Mouse (Mus musculus) gastrocnemius, adult 8-10 months (tissue): Measurements from ENCODE around the gene Gm11168. TPM values are rescaled to one million over a fixed set of nuclear protein-coding genes. Genes with fewer than 3 reads are reported as not detected.
A peak's percentile ranks its signal among the peaks of the same experiment; 100 is the strongest.
"Not testable (repeated sequence)": the region's sequence is repeated elsewhere in the genome, so short reads cannot be mapped to it uniquely, and the experiment has no call there.

Source experiments
- DNase-seq, 2 experiments: peaks; one replicate each; pipeline ENCODE4 v3.0.0; 2022; ENCODE audit warnings: low spot score in 2 of 2
- total RNA-seq, 4 experiments: library from RNA; stranded (reverse); gene quantifications; 2 replicates each; pipeline ENCODE4 v1.2.4; 2022

The Gm11168 gene
- total RNA-seq = not detected

- not testable (repeated sequence) for DNase-seq
Observed at GRCm38 (mm10) chr9:3002794-3003396, at the start of gene Gm11168. Gene Gm11168, plus strand, starts transcription at chr9:3003346.

DNA sequence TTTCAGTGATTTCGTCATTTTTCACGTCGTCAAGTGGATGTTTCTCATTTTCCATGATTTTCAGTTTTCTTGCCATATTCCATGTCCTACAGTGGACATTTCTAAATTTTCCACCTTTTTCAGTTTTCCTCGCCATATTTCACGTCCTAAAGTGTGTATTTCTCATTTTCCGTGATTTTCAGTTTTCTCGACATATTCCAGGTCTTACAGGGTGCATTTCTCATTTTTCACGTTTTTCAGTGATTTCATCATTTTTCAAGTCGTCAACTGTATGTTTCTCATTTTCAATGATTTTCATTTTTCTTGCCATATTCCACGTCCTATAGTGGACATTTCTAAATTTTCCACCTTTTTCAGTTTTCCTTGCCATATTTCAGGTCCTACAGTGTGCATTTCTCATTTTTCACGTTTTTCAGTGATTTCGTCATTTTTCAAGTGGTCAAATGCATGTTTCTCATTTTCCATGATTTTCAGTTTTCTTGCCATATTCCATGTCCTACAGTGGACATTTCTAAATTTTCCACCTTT, 2.6 kb upstream of the Gm11168 start, which contains the start of gene Gm10722:
TSS of gene Gm10722 (plus strand) at position 478 of the 528 bp plus-strand sequence.
- DNase-seq = peak; percentile 16 to 31

- DNase-seq = peak; percentile 55 to 71
Observed at GRCm38 (mm10) chr9:3001006-3001405, 2.1 kb upstream of the Gm11168 start.

DNA sequence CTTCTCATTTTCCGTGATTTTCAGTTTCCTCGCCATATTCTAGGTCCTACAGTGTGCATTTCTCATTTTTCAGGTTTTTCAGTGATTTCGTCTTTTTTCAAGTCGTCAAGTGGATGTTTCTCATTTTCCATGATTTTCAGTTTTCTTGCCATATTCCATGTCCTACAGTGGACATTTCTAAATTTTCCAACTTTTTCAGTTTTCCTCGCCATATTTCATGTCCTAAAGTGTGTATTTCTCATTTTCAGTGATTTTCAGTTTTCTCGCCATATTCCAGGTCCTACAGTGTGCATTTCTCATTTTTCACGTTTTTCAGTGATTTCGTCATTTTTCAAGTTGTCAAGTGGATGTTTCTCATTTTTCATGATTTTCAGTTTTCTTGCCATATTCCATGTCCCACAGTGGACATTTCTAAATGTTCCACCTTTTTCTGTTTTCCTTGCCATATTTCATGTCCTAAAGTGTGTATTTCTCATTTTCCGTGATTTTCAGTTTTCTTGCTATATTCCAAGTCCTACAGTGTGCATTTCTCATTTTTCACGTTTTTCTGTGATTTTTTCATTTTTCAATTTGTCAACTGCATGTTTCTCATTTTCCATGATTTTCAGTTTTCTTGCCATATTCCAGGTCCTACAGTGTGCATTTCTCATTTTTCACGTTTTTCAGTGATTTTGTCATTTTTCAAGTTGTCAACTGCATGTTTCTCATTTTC, 1.0 kb upstream of the Gm11168 start:
- DNase-seq = peak; percentile 100

GRCm38 (mm10) chr9:3006179-3006578, 3.0 kb downstream of the Gm11168 start:
- not testable (repeated sequence) for DNase-seq

DNA sequence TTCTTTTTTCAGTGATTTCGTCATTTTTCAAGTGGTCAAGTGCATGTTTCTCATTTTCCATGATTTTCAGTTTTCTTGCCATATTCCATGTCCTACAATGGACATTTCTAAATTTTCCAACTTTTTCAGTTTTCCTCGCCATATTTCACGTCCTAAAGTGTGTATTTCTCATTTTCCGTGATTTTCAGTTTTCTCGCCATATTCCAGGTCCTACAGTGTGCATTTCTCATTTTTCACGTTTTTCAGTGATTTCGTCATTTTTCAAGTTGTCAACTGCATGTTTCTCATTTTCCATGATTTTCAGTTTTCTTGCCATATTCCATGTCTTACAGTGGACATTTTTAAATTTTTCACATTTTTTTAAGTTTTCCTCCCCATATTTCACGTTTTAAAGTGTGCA, 3.5 kb downstream of the Gm11168 start:
- DNase-seq = peak; percentile 100

GRCm38 (mm10) chr9:3007272-3007671, 4.1 kb downstream of the Gm11168 start:
- not testable (repeated sequence) for DNase-seq

- not testable (repeated sequence) for DNase-seq
Observed at GRCm38 (mm10) chr9:3009331-3009730, 6.2 kb downstream of the Gm11168 start.

DNA sequence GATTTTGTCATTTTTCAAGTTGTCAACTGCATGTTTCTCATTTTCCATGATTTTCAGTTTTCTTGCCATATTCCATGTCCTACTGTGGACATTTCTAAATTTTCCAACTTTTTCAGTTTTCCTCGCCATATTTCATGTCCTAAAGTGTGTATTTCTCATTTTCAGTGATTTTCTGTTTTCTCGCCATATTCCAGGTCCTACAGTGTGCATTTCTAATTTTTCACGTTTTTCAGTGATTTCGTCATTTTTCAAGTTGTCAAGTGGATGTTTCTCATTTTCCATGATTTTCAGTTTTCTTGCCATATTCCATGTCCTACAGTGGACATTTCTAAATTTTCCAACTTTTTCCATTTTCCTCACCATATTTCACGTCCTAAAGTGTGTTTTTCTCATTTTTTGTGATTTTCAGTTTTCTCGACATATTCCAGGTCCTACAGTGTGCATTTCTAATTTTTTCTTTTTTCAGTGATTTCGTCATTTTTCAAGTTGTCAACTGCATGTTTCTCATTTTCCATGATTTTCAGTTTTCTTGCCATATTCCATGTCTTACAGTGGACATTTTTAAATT, 9.0 kb downstream of the Gm11168 start:
- DNase-seq = not testable (repeated sequence)

DNA sequence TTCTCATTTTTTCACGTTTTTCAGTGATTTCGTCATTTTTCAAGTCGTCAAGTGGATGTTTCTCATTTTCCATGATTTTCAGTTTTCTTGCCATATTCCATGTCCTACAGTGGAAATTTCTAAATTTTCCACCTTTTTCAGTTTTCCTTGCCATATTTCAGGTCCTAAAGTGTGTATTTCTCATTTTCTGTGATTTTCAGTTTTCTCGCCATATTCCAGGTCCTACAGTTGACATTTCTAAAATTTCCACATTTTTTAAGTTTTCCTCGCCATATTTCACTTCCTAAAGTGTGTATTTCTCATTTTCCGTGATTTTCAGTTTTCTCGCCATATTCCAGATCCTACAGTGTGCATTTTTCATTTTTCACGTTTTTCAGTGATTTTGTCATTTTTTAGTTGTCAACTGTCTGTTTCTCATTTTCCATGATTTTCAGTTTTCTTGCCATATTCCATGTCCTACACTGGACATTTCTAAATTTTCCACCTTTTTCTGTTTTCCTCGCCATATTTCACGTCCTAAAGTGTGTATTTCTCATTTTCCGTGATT, 9.7 kb downstream of the Gm11168 start, which contains the start of gene Gm10721:
TSS of gene Gm10721 (plus strand) at position 408 of the 547 bp plus-strand sequence.
- not testable (repeated sequence) for DNase-seq

DNA sequence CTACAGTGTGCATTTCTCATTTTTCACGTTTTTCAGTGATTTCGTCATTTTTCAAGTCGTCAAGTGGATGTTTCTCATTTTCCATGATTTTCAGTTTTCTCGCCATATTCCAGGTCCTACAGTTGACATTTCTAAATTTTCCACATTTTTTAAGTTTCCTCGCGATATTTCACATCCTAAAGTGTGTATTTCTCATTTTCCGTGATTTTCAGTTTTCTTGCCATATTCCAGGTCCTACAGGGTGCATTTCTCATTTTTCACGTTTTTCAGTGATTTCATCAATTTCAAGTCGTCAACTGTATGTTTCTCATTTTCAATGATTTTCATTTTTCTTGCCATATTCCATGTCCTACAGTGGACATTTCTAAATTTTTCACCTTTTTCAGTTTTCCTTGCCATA, 12.2 kb downstream of the Gm11168 start, which contains the start of gene Gm10720:
TSS of gene Gm10720 (plus strand) at position 301 of the 400 bp plus-strand sequence.
- DNase-seq = not testable (repeated sequence)

- DNase-seq = peak in 1 of 2 experiments; percentile 26
Observed at GRCm38 (mm10) chr9:3015896-3016295, 12.8 kb downstream of the Gm11168 start.

- not testable (repeated sequence) for DNase-seq
Observed at GRCm38 (mm10) chr9:3017108-3017507, 14.0 kb downstream of the Gm11168 start, which contains the start of gene Gm10719. Gene Gm10719, plus strand, starts transcription at chr9:3017408.

GRCm38 (mm10) chr9:3018944-3019343, 15.8 kb downstream of the Gm11168 start:
- peak; percentile 28 to 84 for DNase-seq

GRCm38 (mm10) chr9:3019835-3020727, 16.9 kb downstream of the Gm11168 start:
- DNase-seq = peak; percentile 88 to 90

GRCm38 (mm10) chr9:3022316-3023008, 19.3 kb downstream of the Gm11168 start:
- DNase-seq = peak; percentile 81 to 91

DNA sequence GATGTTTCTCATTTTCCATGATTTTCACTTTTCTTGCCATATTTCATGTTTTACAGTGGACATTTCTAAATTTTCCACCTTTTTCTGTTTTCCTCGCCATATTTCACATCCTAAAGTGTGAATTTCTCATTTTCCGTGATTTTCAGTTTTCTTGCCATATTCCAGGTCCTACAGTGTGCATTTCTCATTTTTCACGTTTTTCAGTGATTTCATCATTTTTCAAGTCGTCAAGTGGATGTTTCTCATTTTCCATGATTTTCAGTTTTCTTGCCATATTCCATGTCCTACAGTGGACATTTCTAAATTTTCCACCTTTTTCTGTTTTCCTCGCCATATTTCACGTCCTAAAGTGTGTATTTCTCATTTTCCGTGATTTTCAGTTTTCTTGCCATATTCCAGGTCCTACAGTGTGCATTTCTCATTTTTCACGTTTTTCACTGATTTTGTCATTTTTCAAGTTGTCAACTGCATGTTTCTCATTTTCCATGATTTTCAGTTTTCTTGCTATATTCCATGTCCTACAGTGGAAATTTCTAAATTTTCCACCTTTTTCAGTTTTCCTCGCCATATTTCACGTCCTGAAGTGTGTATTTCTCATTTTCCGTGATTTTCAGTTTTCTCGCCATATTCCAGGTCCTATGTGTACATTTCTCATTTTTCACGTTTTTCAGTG, 20.3 kb downstream of the Gm11168 start, which contains the start of gene Gm10718:
TSS of gene Gm10718 (plus strand) at position 236 of the 673 bp plus-strand sequence.
- peak; percentile 57 to 67 for DNase-seq

- DNase-seq = peak; percentile 100
Observed at GRCm38 (mm10) chr9:3023985-3024648, 21.0 kb downstream of the Gm11168 start.
